Mouse (Mus musculus) liver, postnatal 0 days (tissue): ENCODE measurements around the gene Prpf6.

Experiments used
- CTCF ChIP-seq: sonication (generic); IDR thresholded peaks from 2 replicates; pipeline ENCODE4 v1.5.1; 2016; ENCODE audit warnings: antibody characterized with exemption, low read depth
- EP300 ChIP-seq: IDR thresholded peaks from 2 replicates; pipeline ENCODE4 v1.6.1; 2016; ENCODE audit warnings: antibody characterized with exemption, low read depth, mild to moderate bottlenecking

GRCm38 (mm10) chr2:181550233-181550632, 41.4 kb upstream of the Prpf6 start:
- TF ChIP-seq EP300: no peak
- TF ChIP-seq CTCF: no peak
